Mouse (Mus musculus) ovary, adult 2 months (tissue): ENCODE results near the gene Dync1li2. TPM values are rescaled to one million over a fixed set of nuclear protein-coding genes. Genes with fewer than 3 reads are reported as not detected.

Source experiments
- polyA plus RNA-seq: library from polyadenylated mRNA; depleted of rRNA; stranded (reverse); fragments of >200 nt; gene quantifications from 2 replicates; pipeline ENCODE4 v1.2.3, GENCODE M21; 2012; rRNA removed

Gene Dync1li2
- polyA plus RNA-seq = 14.7 and 16.0 TPM in 2 replicates

DNA sequence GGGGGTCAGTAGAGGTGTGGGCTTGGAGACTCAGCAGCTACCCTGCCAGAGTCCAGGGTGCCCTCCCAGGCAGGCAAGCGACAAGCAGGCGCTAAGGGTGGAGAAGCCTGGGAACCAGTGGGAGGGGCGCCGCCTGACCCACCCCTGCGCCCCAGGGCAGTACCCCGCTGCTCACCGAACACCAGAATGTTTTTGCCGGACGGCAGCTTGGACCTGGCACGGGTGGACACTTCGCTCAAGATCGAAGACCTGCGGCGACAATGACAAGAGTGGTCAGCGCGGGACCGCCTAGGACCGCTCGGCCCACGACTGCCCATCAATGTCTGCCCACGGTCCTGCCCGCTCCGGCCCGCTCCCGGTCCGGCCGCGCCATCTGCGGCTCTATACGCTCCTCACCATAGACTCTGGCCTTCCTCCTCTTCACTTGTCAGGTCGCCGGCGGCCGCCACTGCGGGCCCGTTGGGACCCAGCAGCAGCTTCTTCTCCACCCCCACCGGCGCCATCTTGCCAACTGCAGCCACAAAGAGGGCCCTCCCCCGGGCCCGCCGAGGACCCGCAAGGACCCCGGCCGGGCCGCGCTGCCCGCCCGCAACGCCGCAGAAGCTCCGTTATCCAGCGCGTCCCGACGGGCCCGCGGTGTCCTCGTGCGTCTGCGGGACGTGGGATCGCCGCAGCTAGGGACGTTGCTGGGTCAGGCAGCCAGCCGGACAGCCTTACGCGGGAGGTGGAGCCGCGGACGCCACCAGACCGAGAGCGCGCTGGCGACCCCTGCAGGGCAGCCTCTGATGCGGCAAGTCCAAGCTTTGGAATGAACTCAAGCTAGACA is at the start of gene Dync1li2:
Gene Dync1li2, minus strand, starts transcription at position 749 of the 826 bp plus-strand sequence.

DNA sequence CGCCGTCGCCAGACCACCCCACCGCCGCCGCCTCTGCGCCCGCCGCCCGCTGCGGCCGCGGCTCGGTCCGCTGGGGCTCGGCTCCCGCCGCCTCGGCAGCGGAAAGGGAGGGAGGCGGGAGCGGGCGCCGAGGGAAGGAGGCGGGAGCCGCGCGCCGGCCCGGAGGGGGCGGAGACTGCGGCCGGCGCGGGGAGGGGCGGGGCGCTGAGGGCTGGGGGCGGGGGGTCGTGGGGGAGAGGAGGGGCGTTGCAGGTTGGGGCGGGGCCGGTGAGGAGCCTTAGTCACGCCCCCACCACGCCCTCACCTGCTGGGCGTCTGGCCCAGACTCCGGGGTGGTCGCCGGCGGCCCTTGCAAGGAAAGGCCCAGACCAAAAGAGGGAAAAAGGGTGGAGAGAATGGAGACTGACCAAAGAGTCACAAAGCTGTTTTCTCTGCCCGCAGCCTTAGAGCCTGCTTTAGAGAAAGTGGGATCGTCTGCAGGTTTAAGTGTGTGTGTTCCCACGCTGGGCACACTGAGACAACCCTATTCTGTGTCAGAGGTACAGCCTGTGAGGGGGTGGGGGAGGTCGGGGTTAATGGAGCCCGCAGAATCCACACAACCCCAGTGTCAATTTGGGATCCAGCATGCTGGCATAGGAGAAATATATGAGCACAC is 47.0 kb downstream of the Dync1li2 start, which contains the start of gene Cmtm4:
Gene Cmtm4, minus strand, starts transcription at position 105 of the 655 bp plus-strand sequence.

Other genes with a start within 250 kb of the Dync1li2 start
- 35.1 and 35.8 TPM in 2 replicates for gene Tk2, start 194.5 kb downstream of the Dync1li2 start, polyA plus RNA-seq
- gene Cklf, start 192.2 kb downstream of the Dync1li2 start, polyA plus RNA-seq = 8.8 and 14.4 TPM in 2 replicates
- gene Cmtm2a, start 149.9 kb downstream of the Dync1li2 start, polyA plus RNA-seq = 3.2 and 4.2 TPM in 2 replicates
- gene Gm45711, start 133.0 kb downstream of the Dync1li2 start, polyA plus RNA-seq = 1.3 and 2.6 TPM in 2 replicates
- gene Cmtm1, start 132.9 kb downstream of the Dync1li2 start, polyA plus RNA-seq = 0.07 and 0.14 TPM in 2 replicates
- not detected in 2 replicates for gene Gm11020, start 121.5 kb downstream of the Dync1li2 start, polyA plus RNA-seq
- 0.19 TPM in 1 of 2 replicates, not detected in the other for gene Cmtm2b, start 120.8 kb downstream of the Dync1li2 start, polyA plus RNA-seq
- 554 and 599 TPM in 2 replicates for gene Cmtm3, start 103.6 kb downstream of the Dync1li2 start, polyA plus RNA-seq
- 18.6 and 19.0 TPM in 2 replicates for gene Cmtm4, start 47.2 kb downstream of the Dync1li2 start, polyA plus RNA-seq
- 0.13 and 0.15 TPM in 2 replicates for gene Terb1, start 66.9 kb upstream of the Dync1li2 start, polyA plus RNA-seq
- gene Nae1, start 91.6 kb upstream of the Dync1li2 start, polyA plus RNA-seq = 3.4 and 5.2 TPM in 2 replicates
- 6.4 and 6.6 TPM in 2 replicates for gene Car7, start 91.6 kb upstream of the Dync1li2 start, polyA plus RNA-seq
- 6.2 and 6.5 TPM in 2 replicates for gene Pdp2, start 148.4 kb upstream of the Dync1li2 start, polyA plus RNA-seq
- gene Cdh16, start 181.3 kb upstream of the Dync1li2 start, polyA plus RNA-seq = 7.8 and 11.6 TPM in 2 replicates
- 28.2 and 29.4 TPM in 2 replicates for gene Rrad, start 188.3 kb upstream of the Dync1li2 start, polyA plus RNA-seq
- 35.4 and 51.4 TPM in 2 replicates for gene Ciao2b, start 198.9 kb upstream of the Dync1li2 start, polyA plus RNA-seq